8 mouse cellular contexts compared by ENCODE assay signal in the genomic region with DNA sequence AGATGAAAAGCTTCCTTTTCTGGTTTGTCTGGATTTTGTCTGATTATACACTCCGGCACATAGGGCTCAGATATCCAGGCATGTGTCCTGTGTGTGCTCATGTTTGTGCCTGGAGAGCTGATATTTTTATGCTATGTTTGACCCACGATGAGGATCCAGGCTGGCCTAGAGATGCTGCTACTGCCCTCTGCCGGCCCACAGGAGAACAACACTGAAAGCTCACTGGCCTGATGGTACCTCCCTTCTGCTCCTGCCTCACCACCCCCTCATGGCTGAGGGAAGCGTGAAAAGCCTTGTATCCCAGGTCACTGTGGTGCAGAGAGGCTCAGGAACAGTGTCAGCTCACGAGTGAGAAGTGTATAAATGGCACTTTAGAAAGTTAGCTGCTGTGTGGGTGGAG. TPM values are rescaled to one million over a fixed set of nuclear protein-coding genes. Genes with fewer than 3 reads are reported as not detected.
DNase-seq lines count a peak whose midpoint lies in the region; ATAC-seq and TF ChIP-seq lines count a peak whose summit lies in the region.

No protein-coding gene starts in this region.

- no peak for TF ChIP-seq POLR2A in heart, adult 2 months (IDR thresholded peaks at IDR 0.05; ENCODE audit: insufficient read depth, low read depth, low read length)
- TF ChIP-seq POLR2A in myocyte (IDR thresholded peaks at IDR 0.05; ENCODE audit: insufficient read length, low read depth) = no peak

- DNase-seq in 3T3-L1 (ENCODE audit: low read depth, low spot score) = peak; percentile 95
- peak; percentile 82 to 87 for DNase-seq in adrenal gland, adult 18-20 months (ENCODE audit: low spot score in 2 of 2)
- peak; percentile 78 for DNase-seq in embryo, embryonic 11 days
- peak; percentile 84 to 90 for DNase-seq in heart, adult 2 months
- peak; percentile 95 for DNase-seq in kidney, postnatal 0 days (ENCODE audit: low spot score)
- DNase-seq in liver = peak; percentile 73
- peak; percentile 70 to 87 for DNase-seq in spleen, postnatal 4 days (ENCODE audit: low spot score in 2 of 2)

- ATAC-seq in kidney, postnatal 0 days (replicated peaks; ENCODE audit: low FRiP score, low read depth) = peak; percentile 34; the same call in 1 of the 2 replicates

- under 1% methylated on average over 5 of the region's 5 CpGs for WGBS in heart, adult 2 months
- 4% methylated on average over 5 of the region's 5 CpGs for WGBS in kidney, postnatal 0 days

- no peak overlapping the region for H3K9ac ChIP-seq in heart, adult 2 months (ENCODE audit: low read depth, low read length)
- no peak overlapping the region for H3K9ac ChIP-seq in kidney, postnatal 0 days (ENCODE audit: low read depth, low read length)

- TF ChIP-seq CTCF in heart, adult 2 months (IDR thresholded peaks at IDR 0.05) = no peak; the same call in 1 of the 2 replicates
- TF ChIP-seq CTCF in kidney, postnatal 0 days (IDR thresholded peaks at IDR 0.05; ENCODE audit: low read depth) = peak; percentile 98

- intact Hi-C loops in heart, adult 2 months (cut with DNase I) = loop anchor here (1.0 to 5.0 kb wide), 4 partner anchors 45 to 128 kb away; a partner anchor contains a TSS

- H3K79me2 ChIP-seq in heart, adult 2 months (replicated peaks; ENCODE audit: control insufficient read depth, insufficient read depth, low read length) = no peaks in the 10 kb centered on the region
- peaks cover 91% of the 10 kb centered on the region for H3K79me2 ChIP-seq in myocyte (ENCODE audit: control insufficient read depth, insufficient read depth)

- no peak overlapping the region for H3K27ac ChIP-seq in heart, adult 2 months
- no peak overlapping the region for H3K27ac ChIP-seq in kidney, postnatal 0 days

- peaks cover 17% of the 10 kb centered on the region for H3K4me1 ChIP-seq in heart, adult 2 months (ENCODE audit: control insufficient read depth, insufficient read depth, low read length)
- peaks cover 9% of the 10 kb centered on the region; the same call in 1 of the 2 replicates for H3K4me1 ChIP-seq in kidney, postnatal 0 days (replicated peaks; ENCODE audit: insufficient read depth, low read length)

- H3ac ChIP-seq in myocyte (ENCODE audit: control insufficient read depth, insufficient read length) = no peak overlapping the region

- H3K4me2 ChIP-seq in kidney, postnatal 0 days (ENCODE audit: low read length) = no peak overlapping the region
- peak overlapping the region; percentile 31 for H3K4me2 ChIP-seq in myocyte (ENCODE audit: low read depth)

- H3K4me3 ChIP-seq in heart, adult 2 months = no peak overlapping the region
- no peak overlapping the region for H3K4me3 ChIP-seq in kidney, postnatal 0 days (replicated peaks; ENCODE audit: low read depth, low read length)
- H3K4me3 ChIP-seq in myocyte = no peak overlapping the region

- no peaks in the 10 kb centered on the region for H3K9me3 ChIP-seq in kidney, postnatal 0 days (replicated peaks; ENCODE audit: low read length)

- no peaks in the 10 kb centered on the region for H3K36me3 ChIP-seq in heart, adult 2 months (ENCODE audit: control insufficient read depth, insufficient read depth, low read length)
- H3K36me3 ChIP-seq in kidney, postnatal 0 days (ENCODE audit: insufficient read depth, low read length) = no peaks in the 10 kb centered on the region
- no peaks in the 10 kb centered on the region for H3K36me3 ChIP-seq in myocyte (ENCODE audit: control insufficient read depth, insufficient read depth)

- TF ChIP-seq EP300 in heart, adult 2 months (IDR thresholded peaks at IDR 0.05; ENCODE audit: insufficient read depth, low read depth, low read length) = peak; percentile 94

- no peaks in the 10 kb centered on the region for H3K27me3 ChIP-seq in heart, adult 2 months (ENCODE audit: control insufficient read depth, insufficient read depth, low read length)
- no peaks in the 10 kb centered on the region for H3K27me3 ChIP-seq in kidney, postnatal 0 days (ENCODE audit: insufficient read depth, low read length)
- H3K27me3 ChIP-seq in myocyte (ENCODE audit: control insufficient read depth, insufficient read depth, insufficient read length) = no peaks in the 10 kb centered on the region

TF ChIP-seq in myocyte, 11 proteins besides CTCF, POLR2A, EP300 and RAD21:
- no peak for TF ChIP-seq REST (IDR thresholded peaks at IDR 0.05; ENCODE audit: insufficient read depth, insufficient read length)
- no peak for TF ChIP-seq MYOG (IDR thresholded peaks at IDR 0.05; ENCODE audit: control insufficient read depth in 1 of 3, insufficient read depth in 1 of 3, insufficient read length in 2 of 3, low read depth in 2 of 3)
- TF ChIP-seq E2F4 (IDR thresholded peaks at IDR 0.05; ENCODE audit: insufficient read depth) = no peak
- no peak for TF ChIP-seq TCF3 (IDR thresholded peaks at IDR 0.05; ENCODE audit: insufficient read length, low read depth)
- TF ChIP-seq USF1 (IDR thresholded peaks at IDR 0.05; ENCODE audit: low read depth) = no peak
- no peak for TF ChIP-seq MAX (IDR thresholded peaks at IDR 0.05; ENCODE audit: low read depth)
- no peak for TF ChIP-seq SRF (IDR thresholded peaks at IDR 0.05; ENCODE audit: control insufficient read depth, insufficient read length, low read depth)
- TF ChIP-seq POLR2AphosphoS2 (IDR thresholded peaks at IDR 0.05; ENCODE audit: insufficient read length, low read depth) = no peak
- no peak for TF ChIP-seq TCF12 (IDR thresholded peaks at IDR 0.05; ENCODE audit: insufficient read depth, poor library complexity, severe bottlenecking)
- no peak for TF ChIP-seq CEBPB (IDR thresholded peaks at IDR 0.05; ENCODE audit: insufficient read depth, poor library complexity, severe bottlenecking)
- no peak for TF ChIP-seq MYOD1 (IDR thresholded peaks at IDR 0.05; ENCODE audit: control insufficient read depth in 1 of 3, insufficient read length in 2 of 3, low read depth in 2 of 3)
TF ChIP-seq in myocyte: peak in this region for 0.

RNA-seq across cellular contexts. Expression of a gene that starts 9.6 kb away (rescaled TPM):
- total RNA-seq in adrenal gland, adult 18-20 months (2021) = under 1 TPM; 0.64 to 0.76 TPM
- under 1 TPM; 0.20 to 0.42 TPM for total RNA-seq in heart, adult 2 months (2021)
- not detected in 2 replicates for polyA plus RNA-seq in heart, adult 2 months (2012; rRNA removed)
- polyA plus RNA-seq in kidney, postnatal 0 days (2015; fragmentation: Nextera tagmentation; extraction: Ambion mirVana) = 0.11 and 0.13 TPM in 2 replicates
- 110 TPM for polyA plus RNA-seq in myocyte (2012; fragmentation: generic; extraction: Trizol)

RNA-seq across cellular contexts. Expression of a gene that starts 19.3 kb away (rescaled TPM):
- 1 to 10 TPM; 4.2 to 6.5 TPM for total RNA-seq in adrenal gland, adult 18-20 months (2021)
- total RNA-seq in heart, adult 2 months (2021) = 1 to 10 TPM; 1.6 to 2.3 TPM
- 0.85 and 1.4 TPM in 2 replicates for polyA plus RNA-seq in heart, adult 2 months (2012; rRNA removed)
- polyA plus RNA-seq in kidney, postnatal 0 days (2015; fragmentation: Nextera tagmentation; extraction: Ambion mirVana) = 97.6 and 110 TPM in 2 replicates
- 2.4 TPM for polyA plus RNA-seq in myocyte (2012; fragmentation: generic; extraction: Trizol)

RNA-seq across cellular contexts. Expression of a gene that starts 25.9 kb away (rescaled TPM):
- total RNA-seq in adrenal gland, adult 18-20 months (2021) = under 1 TPM; 0.35 to 0.36 TPM
- under 1 TPM in 1 of 2 experiments, not detected in 1; 0.23 TPM for total RNA-seq in heart, adult 2 months (2021)
- 0.41 and 0.73 TPM in 2 replicates for polyA plus RNA-seq in heart, adult 2 months (2012; rRNA removed)
- polyA plus RNA-seq in kidney, postnatal 0 days (2015; fragmentation: Nextera tagmentation; extraction: Ambion mirVana) = 0.34 and 0.38 TPM in 2 replicates
- 0.30 TPM for polyA plus RNA-seq in myocyte (2012; fragmentation: generic; extraction: Trizol)

RNA-seq across cellular contexts. Expression of a gene that starts 44.6 kb away (rescaled TPM):
- 10 to 100 TPM; 16.4 to 17.4 TPM for total RNA-seq in adrenal gland, adult 18-20 months (2021)
- total RNA-seq in heart, adult 2 months (2021) = 10 to 100 TPM; 21.4 to 22.7 TPM
- 27.3 and 37.3 TPM in 2 replicates for polyA plus RNA-seq in heart, adult 2 months (2012; rRNA removed)
- 31.8 and 36.6 TPM in 2 replicates for polyA plus RNA-seq in kidney, postnatal 0 days (2015; fragmentation: Nextera tagmentation; extraction: Ambion mirVana)
- 141 TPM for polyA plus RNA-seq in myocyte (2012; fragmentation: generic; extraction: Trizol)

RNA-seq across cellular contexts. Expression of a gene that starts 45.2 kb away (rescaled TPM):
- 10 to 100 TPM; 17.3 to 22.1 TPM for total RNA-seq in adrenal gland, adult 18-20 months (2021)
- 10 to 100 TPM; 14.2 to 17.9 TPM for total RNA-seq in heart, adult 2 months (2021)
- polyA plus RNA-seq in heart, adult 2 months (2012; rRNA removed) = 35.4 and 48.4 TPM in 2 replicates
- polyA plus RNA-seq in kidney, postnatal 0 days (2015; fragmentation: Nextera tagmentation; extraction: Ambion mirVana) = 23.3 and 26.1 TPM in 2 replicates
- 34.2 TPM for polyA plus RNA-seq in myocyte (2012; fragmentation: generic; extraction: Trizol)

Comparison
In these comparisons a context has a peak if more than half of its experiments do, and no peak if none do; other contexts are left out.
1. RNA of a gene that starts 9.6 kb away (polyA plus RNA-seq): 110 TPM in myocyte (single experiment); 0.11 to 0.13 TPM in kidney, postnatal 0 days and not detected in heart, adult 2 months; every median in the first group is over 10 times any median in the second.
2. RNA of a gene that starts 19.3 kb away (polyA plus RNA-seq): 97.6 to 110 TPM in kidney, postnatal 0 days; 2.4 TPM in myocyte (single experiment) and 0.85 to 1.4 TPM in heart, adult 2 months; every median in the first group is over 10 times any median in the second.
3. Peak in every context shown above with its lines, with median percentiles within 50 percentile points of each other: DNase-seq.